Mouse (Mus musculus) intestine, embryonic 14.5 days (tissue): Measurements from ENCODE around the gene Ccdc12. TPM values are rescaled to one million over a fixed set of nuclear protein-coding genes. Genes with fewer than 3 reads are reported as not detected.
"Not testable (repeated sequence)": the region's sequence is repeated elsewhere in the genome, so short reads cannot be mapped to it uniquely, and the experiment has no call there.

Experiments used
- ATAC-seq: fragments of 200-750 bp; cut with Nextera tagmentation; replicated peaks from 2 replicates; pipeline ENCODE4 v1.8.0; 2017; ENCODE audit warnings: low read depth, moderate number of reproducible peaks, moderate TSS enrichment, moderate library complexity; ENCODE audit not compliant: low FRiP score, low TSS enrichment
- DNase-seq: peaks from one replicate; pipeline ENCODE4 v3.0.0-alpha.2; 2018; ENCODE audit warnings: low spot score
- H3K27ac ChIP-seq: fragments of 300-500 bp; sonication (generic); 2 replicates; pipeline ENCODE4 v1.5.1; 2014; ENCODE audit warnings: low read depth, mild to moderate bottlenecking, control low read depth
- H3K27me3 ChIP-seq: fragments of 300-500 bp; sonication (generic); replicated peaks from 2 replicates; pipeline ENCODE4 v1.6.1; 2014; ENCODE audit warnings: low read length, control low read depth; ENCODE audit not compliant: control insufficient read depth, insufficient read depth
- H3K36me3 ChIP-seq: fragments of 300-500 bp; sonication (generic); 2 replicates; pipeline ENCODE4 v1.6.1; 2014; ENCODE audit warnings: low read length, control low read depth; ENCODE audit not compliant: control insufficient read depth, insufficient read depth
- H3K4me1 ChIP-seq: fragments of 300-500 bp; sonication (generic); replicated peaks from 2 replicates; pipeline ENCODE4 v1.6.1; 2014; ENCODE audit warnings: low read length, control low read depth, mixed read lengths; ENCODE audit not compliant: control insufficient read depth, insufficient read depth
- H3K4me2 ChIP-seq: fragments of 300-500 bp; sonication (generic); 2 replicates; pipeline ENCODE4 v1.6.1; 2014; ENCODE audit warnings: low read length
- H3K4me3 ChIP-seq: fragments of 300-500 bp; sonication (generic); 2 replicates; pipeline ENCODE4 v1.5.1; 2014; ENCODE audit warnings: low read depth, low read length, control low read depth, mixed read lengths
- H3K9ac ChIP-seq: fragments of 300-500 bp; sonication (generic); 2 replicates; pipeline ENCODE4 v1.6.1; 2014; ENCODE audit warnings: mild to moderate bottlenecking, low read length
- H3K9me3 ChIP-seq: fragments of 300-500 bp; sonication (generic); 2 replicates; pipeline ENCODE4 v1.6.1; 2016; ENCODE audit warnings: low read length, control low read depth; ENCODE audit not compliant: control insufficient read depth
- WGBS: fragments of 180-500 bp; shearing (Covaris S2); extraction: QIAGEN DNeasy Blood & Tissue Kit; methylation state at CpG from one replicate; pipeline ENCODE4 v1.1.7; 2014; 5-methylcytosine and 5-hydroxymethylcytosine counted together
- polyA plus RNA-seq: library from polyadenylated mRNA; unstranded; fragments of >200 nt; fragmentation: Nextera tagmentation; extraction: Ambion mirVana; gene quantifications from 2 replicates; pipeline ENCODE4 v1.2.1, GENCODE M21; 2014

Ccdc12 gene
- polyA plus RNA-seq, 1 experiment from 2014 or later = 177 TPM

DNA sequence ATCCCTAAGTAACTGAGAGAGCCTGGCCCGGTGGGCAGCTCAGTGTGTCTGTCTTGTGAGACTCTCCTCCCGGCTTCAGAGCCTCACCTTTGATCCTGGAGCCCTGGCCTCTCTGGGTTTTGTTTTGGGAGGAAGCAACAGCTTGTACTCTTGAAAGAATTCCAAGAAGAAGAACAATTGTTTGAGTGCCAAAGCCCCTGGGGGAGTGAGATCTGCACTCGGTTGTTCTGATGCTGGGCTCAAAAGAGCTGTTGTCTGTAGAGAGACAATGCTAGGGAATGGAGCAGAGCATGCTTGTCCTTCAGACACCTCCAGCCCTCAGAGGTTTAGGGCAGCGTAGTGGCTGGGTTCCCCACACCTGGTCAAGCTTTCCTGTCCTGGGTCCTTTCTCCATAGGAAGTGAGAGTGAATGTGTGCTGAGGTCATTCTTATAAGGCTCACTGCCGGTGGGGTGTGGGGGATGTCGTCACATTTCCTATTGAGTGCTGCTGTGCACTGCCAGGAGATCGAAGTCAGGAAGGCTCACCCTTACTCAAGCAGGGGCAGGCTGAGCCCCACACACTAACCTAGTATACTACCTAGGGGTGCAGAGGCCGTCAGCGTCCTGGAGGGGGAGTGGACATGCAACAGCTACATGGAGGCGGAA lies 16.9 kb downstream of the Ccdc12 start:
- DNase-seq (no peak), ATAC-seq (no peak)
- Histone ChIP-seq H3K9ac (no peak overlapping the region), H3K4me1 (no peaks in the 10 kb centered on the region; the same call in none of the 2 replicates), H3K36me3 (no peaks in the 10 kb centered on the region), H3K4me2 (no peak overlapping the region), H3K27ac (no peak overlapping the region), H3K9me3 (no peaks in the 10 kb centered on the region), H3K4me3 (no peak overlapping the region), H3K27me3 (no peaks in the 10 kb centered on the region)
- 67% methylated on average over 10 of the region's 10 CpGs for WGBS

DNA sequence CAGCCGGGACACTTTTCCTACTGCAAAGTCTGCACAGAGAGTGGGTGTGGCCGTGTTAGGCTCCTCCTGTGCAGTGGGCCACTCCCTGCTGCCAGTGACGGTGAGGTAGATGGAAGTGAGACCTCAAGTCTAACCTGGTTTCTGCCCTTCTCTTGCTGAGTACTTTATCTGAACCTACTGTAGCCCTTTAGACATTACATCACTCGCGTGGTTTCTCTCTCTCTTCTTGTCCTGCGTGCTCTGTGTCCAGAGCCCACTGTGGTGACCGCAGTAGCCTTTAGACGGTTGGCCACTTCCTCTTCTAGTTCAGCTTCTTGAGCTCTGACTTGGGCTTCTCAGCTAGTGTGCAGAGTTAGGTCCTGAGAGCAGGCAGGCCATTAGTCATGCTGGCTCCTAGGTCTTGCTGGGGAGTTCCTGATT lies 20.2 kb downstream of the Ccdc12 start:
- 76% methylated on average over 8 of the region's 8 CpGs for WGBS
- no peaks in the 10 kb centered on the region; the same call in none of the 2 replicates for H3K4me1 ChIP-seq
- H3K4me2 ChIP-seq = no peak overlapping the region
- H3K36me3 ChIP-seq = peaks cover 5% of the 10 kb centered on the region; the same call in 1 of the 2 replicates
- DNase-seq = no peak
- H3K4me3 ChIP-seq = no peak overlapping the region
- no peaks in the 10 kb centered on the region for H3K9me3 ChIP-seq
- H3K27ac ChIP-seq = peak overlapping the region; percentile 4; the same call in 1 of the 2 replicates
- H3K9ac ChIP-seq = no peak overlapping the region
- peak; percentile 63; the same call in 1 of the 2 replicates for ATAC-seq
- no peaks in the 10 kb centered on the region for H3K27me3 ChIP-seq

DNA sequence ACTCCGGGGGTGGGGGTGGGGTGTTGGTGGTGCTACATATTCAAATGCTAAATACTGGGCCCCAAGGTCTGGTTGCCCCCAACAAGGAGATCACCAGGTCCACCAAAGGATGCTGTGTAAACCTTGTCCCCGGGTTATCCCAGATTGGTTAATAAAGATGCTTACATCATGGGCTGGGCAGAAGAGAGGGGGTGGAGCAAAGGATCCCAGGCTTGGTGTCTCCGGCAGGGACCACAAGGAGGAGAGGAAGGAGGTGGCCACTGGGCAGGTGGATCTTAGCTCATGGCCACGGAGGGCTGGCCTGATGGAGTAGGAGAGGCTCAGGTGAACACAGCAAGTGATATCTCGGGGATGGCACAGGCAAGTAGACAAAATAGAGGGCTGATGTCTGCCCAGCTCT lies 22.6 kb downstream of the Ccdc12 start:
- no peak overlapping the region for H3K4me3 ChIP-seq
- H3K27me3 ChIP-seq = no peaks in the 10 kb centered on the region
- peaks cover 5% of the 10 kb centered on the region; the same call in 1 of the 2 replicates for H3K36me3 ChIP-seq
- H3K4me2 ChIP-seq = no peak overlapping the region
- H3K27ac ChIP-seq = no peak overlapping the region
- peaks cover 15% of the 10 kb centered on the region for H3K4me1 ChIP-seq
- H3K9ac ChIP-seq = no peak overlapping the region
- DNase-seq (no peak), ATAC-seq (no peak)
- H3K9me3 ChIP-seq = no peaks in the 10 kb centered on the region
- 68% methylated on average over 5 of the region's 5 CpGs for WGBS

DNA sequence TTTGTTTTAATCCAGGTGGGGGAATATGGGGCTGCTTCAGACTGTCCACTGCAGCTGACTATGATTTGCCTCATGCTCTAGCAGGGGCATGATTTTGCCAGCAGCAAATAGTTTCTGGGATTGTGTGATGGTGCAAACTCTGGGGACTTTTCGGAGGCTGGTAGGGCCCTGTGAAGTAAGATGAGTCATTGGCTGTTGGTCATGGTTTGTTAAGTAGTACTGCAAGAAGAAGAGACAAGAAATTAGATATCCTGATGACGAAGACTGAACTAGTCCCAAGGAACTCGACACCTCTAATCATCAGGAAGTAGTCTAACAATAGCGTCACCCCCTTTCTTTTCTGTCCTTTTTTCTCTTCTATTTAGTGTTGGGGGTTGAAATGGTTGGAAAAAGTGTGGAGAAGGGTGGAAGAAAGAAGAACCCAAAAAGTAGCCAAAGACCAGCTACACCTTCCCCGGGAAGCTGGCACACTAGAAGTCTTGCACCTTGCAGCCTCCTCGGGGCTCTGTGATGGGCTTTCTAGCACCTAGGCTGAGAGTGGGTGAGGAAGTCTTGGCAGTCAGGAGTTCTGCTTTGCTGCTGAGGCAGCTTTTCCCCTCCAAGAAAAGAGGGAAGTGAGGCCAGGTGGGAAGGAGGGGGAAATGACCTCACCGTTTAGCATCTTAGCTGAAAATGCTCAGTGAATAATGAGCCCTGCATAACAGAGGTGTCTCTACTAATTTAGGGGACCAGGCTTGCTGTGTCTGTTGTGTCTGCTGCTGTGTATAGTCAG lies 24.6 kb downstream of the Ccdc12 start:
- WGBS = 86% methylated on average over 7 of the region's 7 CpGs
- DNase-seq = no peak
- Histone ChIP-seq H3K36me3 (peaks cover 5% of the 10 kb centered on the region; the same call in 1 of the 2 replicates), H3K9me3 (no peaks in the 10 kb centered on the region), H3K27me3 (no peaks in the 10 kb centered on the region), H3K4me1 (peaks cover 28% of the 10 kb centered on the region), H3K9ac (no peak overlapping the region), H3K27ac (no peak overlapping the region), H3K4me2 (no peak overlapping the region), H3K4me3 (no peak overlapping the region)
- no peak for ATAC-seq

DNA sequence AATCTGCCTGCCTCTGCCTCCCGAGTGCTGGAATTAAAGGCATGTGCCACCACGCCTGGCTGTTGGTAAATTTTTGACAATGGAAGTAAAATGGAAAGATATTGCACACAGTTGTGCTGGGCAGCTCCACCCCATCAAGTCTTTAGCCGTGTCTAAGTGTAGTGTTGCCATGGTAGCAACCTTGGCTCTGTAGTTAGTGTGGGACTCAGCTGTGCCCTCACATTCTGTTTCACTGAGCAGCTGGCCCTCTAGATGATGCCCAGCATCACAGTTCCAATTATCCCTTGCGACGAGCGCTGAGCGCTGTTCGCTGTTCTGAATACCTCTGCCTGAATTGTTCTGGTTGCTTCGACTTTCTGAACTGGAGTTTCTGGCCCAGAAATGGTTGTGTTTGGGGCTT lies 25.5 kb downstream of the Ccdc12 start:
- H3K4me3 ChIP-seq = no peak overlapping the region
- H3K27me3 ChIP-seq = no peaks in the 10 kb centered on the region
- no peaks in the 10 kb centered on the region for H3K9me3 ChIP-seq
- DNase-seq = no peak
- H3K27ac ChIP-seq = no peak overlapping the region
- H3K36me3 ChIP-seq = peaks cover 5% of the 10 kb centered on the region; the same call in 1 of the 2 replicates
- WGBS = 79% methylated on average over 9 of the region's 9 CpGs
- H3K4me2 ChIP-seq = no peak overlapping the region
- H3K9ac ChIP-seq = no peak overlapping the region
- peaks cover 28% of the 10 kb centered on the region for H3K4me1 ChIP-seq
- no peak for ATAC-seq

DNA sequence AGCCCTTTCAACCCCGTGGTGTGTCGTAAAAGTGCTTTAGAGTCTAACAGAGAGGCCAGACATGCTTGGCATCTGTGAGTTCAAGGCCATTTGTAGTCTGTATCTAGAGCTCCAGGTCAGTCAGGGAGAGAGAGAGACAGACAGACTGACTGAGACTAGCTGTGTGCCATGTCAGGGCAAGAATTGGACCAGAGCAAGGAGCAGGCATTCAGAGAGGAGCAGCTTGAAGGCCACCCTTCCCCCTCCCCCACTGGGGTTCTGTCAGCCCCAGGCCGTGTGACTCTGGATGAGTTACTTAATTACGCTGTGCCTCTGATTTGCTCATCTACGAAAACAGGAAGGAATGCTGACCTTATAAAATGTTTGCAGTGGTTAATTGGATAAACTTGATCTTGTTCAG lies 26.0 kb downstream of the Ccdc12 start:
- Histone ChIP-seq H3K27ac (no peak overlapping the region), H3K27me3 (no peaks in the 10 kb centered on the region), H3K36me3 (peaks cover 5% of the 10 kb centered on the region; the same call in 1 of the 2 replicates), H3K9ac (no peak overlapping the region), H3K4me1 (peaks cover 28% of the 10 kb centered on the region), H3K9me3 (no peaks in the 10 kb centered on the region), H3K4me3 (no peak overlapping the region), H3K4me2 (no peak overlapping the region)
- no peak for DNase-seq
- ATAC-seq = no peak
- WGBS = 51% methylated on average over 5 of the region's 5 CpGs

DNA sequence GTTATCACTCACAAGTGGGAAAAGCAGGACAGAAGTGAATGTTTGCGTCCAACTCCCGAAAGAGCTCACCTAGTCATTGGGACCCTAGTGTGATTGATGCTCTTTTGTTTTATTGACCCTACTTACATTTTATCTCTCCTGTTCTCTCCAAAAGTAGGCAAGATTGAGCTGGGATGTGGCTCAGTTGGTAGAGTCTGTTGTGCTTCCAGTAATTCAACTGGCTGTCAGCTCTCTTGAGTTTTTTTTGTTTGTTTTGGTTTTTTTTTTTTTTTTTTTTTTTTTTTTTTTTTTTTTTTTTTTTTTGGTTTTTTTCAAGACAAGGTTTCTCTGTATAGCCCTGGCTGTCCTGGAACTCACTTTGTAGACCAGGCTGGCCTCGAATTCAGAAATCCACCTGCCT lies 26.4 kb downstream of the Ccdc12 start:
- H3K4me1 ChIP-seq = peaks cover 28% of the 10 kb centered on the region
- 80% methylated on average over 3 of the region's 3 CpGs for WGBS
- H3K27ac ChIP-seq = not testable (repeated sequence)

DNA sequence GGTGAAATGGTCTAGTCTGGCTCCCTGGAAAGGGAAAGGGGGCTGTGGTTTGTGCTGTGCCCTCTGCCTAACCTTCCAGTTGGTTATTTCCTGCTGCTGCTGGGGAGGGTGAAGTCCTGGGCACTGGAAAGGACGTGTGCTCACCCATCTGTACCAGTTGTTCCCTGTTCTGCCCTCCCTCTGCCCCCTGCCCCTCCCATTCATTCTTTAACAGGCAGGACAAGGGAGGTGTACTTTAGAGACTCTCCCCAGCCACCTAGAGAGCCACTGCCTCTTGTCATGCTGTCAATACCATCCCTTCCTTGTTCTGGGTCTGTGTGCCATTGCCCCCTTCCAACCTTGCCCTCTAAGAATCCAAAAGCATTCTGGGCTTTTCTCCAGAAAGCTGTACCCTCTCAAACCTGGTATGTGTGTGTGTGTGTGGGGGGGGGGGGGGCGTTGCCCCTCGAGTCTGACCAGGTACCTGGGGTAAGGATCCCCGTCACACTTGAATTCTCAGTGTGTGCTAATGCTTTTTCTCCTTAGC lies 27.3 kb downstream of the Ccdc12 start:
- 56% methylated on average over 4 of the region's 4 CpGs for WGBS
- peak; percentile 1; the same call in 1 of the 2 replicates for ATAC-seq
- no peak overlapping the region for H3K4me3 ChIP-seq
- no peak overlapping the region for H3K4me2 ChIP-seq
- no peaks in the 10 kb centered on the region for H3K9me3 ChIP-seq
- peaks cover 5% of the 10 kb centered on the region; the same call in 1 of the 2 replicates for H3K36me3 ChIP-seq
- DNase-seq = no peak
- no peak overlapping the region for H3K9ac ChIP-seq
- H3K4me1 ChIP-seq = peaks cover 28% of the 10 kb centered on the region
- H3K27ac ChIP-seq = peak overlapping the region; percentile 43; the same call in 1 of the 2 replicates
- H3K27me3 ChIP-seq = no peaks in the 10 kb centered on the region

More for the DNA sequence above, 26.4 kb downstream of the Ccdc12 start:
- not testable (repeated sequence) for H3K27me3 ChIP-seq, H3K9me3 ChIP-seq, DNase-seq, H3K36me3 ChIP-seq, H3K4me3 ChIP-seq, H3K4me2 ChIP-seq, H3K9ac ChIP-seq, ATAC-seq
